Mouse (Mus musculus): ENCODE measurements around the gene Fhdc1.

DNA sequence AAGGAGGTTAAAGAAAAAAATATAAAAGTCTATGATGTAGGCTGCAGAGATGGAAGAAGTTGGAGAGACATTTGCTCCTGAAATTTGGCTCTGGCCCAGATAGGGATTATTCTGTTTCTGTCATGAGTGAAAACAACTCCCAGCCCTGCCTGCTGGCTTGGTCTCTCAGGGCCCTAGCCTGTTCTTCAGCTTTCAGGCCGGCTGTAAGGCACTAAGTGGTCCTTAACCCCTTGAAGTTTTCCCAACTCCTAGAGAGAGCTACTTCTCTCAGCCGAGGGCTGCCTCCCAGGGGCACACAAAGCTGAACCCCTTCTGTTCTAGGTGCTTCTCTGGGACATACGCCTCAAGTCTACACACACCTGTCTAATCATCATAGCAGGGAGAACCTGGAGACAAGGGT, 7.7 kb downstream of the Fhdc1 start:
- no peak for TF ChIP-seq CTCF (IDR thresholded peaks at IDR 0.05; ENCODE audit: borderline replicate concordance, insufficient read depth, low read depth, low read length)
- no peak for TF ChIP-seq POLR2A (IDR thresholded peaks at IDR 0.05; ENCODE audit: borderline replicate concordance, insufficient read depth, low read length)

Data from cerebellum, adult 2 months (tissue).